Mouse (Mus musculus) erythroid progenitor cell, adult 5-6 weeks (primary cell): ENCODE measurements around the gene P2ry6. TPM values are rescaled to one million over a fixed set of nuclear protein-coding genes. Genes with fewer than 3 reads are reported as not detected.

Experiments used
- ATAC-seq: replicated peaks from 2 replicates; pipeline ENCODE4 v1.8.0; 2016; ENCODE audit warnings: moderate number of reproducible peaks, mild to moderate bottlenecking, moderate TSS enrichment, inconsistent platforms; ENCODE audit not compliant: poor library complexity, low FRiP score, severe bottlenecking
- total RNA-seq, 2 experiments: library from RNA; stranded (forward) in 1 of 2; stranded (reverse) in 1 of 2; fragments of 150-400 nt in 1 of 2; fragments of 186-747, 209-891 nt in 1 of 2; gene quantifications; 2 replicates each; pipeline versions ENCODE4 v1.2.3 to v1.2.4; 2015 to 2017; ENCODE audit warnings: low replicate concordance in 2 of 2

P2ry6 gene
- total RNA-seq, 2 experiments from 2014 or later, result 1.7 to 5.0 TPM

DNA sequence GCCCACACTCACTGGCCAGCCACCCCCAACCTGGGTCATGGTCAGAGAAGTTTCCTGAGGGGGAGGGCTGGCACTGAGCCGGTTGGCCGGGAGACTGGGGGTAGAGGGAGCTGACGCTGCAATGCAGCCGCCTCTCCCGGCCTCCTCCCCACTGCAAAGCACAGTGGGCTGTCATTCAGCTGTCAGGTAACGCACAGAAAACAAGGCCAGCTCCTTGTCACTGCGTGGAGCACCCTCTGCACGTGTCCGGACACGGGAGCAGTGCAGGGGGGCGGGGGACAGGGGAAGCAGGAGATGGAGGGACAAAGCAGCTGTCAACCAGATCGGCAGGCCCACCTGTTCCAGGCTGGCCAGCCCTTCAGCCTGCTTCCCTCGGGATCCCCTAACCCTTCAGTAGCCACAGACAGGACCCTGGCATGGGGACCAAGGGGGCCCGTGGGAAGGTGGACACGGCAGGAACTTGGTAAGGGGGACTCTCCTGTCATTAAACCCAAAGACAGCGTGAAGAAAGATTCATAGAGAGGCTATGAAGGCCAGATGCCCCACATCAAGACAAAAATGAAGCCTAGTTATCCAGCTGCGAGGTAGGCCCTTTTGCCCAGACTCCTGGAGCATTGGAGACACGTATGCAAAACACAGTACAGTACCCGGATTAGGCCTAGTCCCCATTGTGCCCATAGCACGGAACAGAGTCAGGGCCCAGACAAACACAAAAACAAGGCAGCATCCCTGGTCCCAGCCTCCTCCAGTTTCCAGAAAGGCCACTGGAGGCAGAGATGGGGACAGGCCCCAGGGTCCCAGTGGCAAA, 81.0 kb downstream of the P2ry6 start:
- no peak for ATAC-seq

Other genes with a start within 250 kb of the P2ry6 start
- 71.7 and 73.8 TPM in 2 replicates for gene Relt, start 111.2 kb downstream of the P2ry6 start, total RNA-seq (2015; ENCODE audit: low replicate concordance)
- gene Relt, start 111.2 kb downstream of the P2ry6 start, total RNA-seq (2017; ENCODE audit: low replicate concordance), result 37.1 and 40.8 TPM in 2 replicates
- 0.42 TPM in 1 of 2 replicates, not detected in the other for gene Arhgef17, start 42.5 kb downstream of the P2ry6 start, total RNA-seq (2015; ENCODE audit: low replicate concordance)
- gene Arhgef17, start 42.5 kb downstream of the P2ry6 start, total RNA-seq (2017; ENCODE audit: low replicate concordance), result 0.08 TPM in 1 of 2 replicates, not detected in the other
- gene P2ry2, start 38.2 kb upstream of the P2ry6 start, total RNA-seq (2015; ENCODE audit: low replicate concordance), result 1.1 and 1.7 TPM in 2 replicates
- 1.7 and 2.6 TPM in 2 replicates for gene P2ry2, start 38.2 kb upstream of the P2ry6 start, total RNA-seq (2017; ENCODE audit: low replicate concordance)
- 5.4 and 11.7 TPM in 2 replicates for gene Fchsd2, start 118.2 kb upstream of the P2ry6 start, total RNA-seq (2015; ENCODE audit: low replicate concordance)
- gene Fchsd2, start 118.2 kb upstream of the P2ry6 start, total RNA-seq (2017; ENCODE audit: low replicate concordance), result 7.2 and 13.8 TPM in 2 replicates